Mouse (Mus musculus) lung, embryonic 16.5 days (tissue): ENCODE measurements around the gene Tvp23b. TPM values are rescaled to one million over a fixed set of nuclear protein-coding genes. Genes with fewer than 3 reads are reported as not detected.

Experiments used
- ATAC-seq: fragments of 200-750 bp; cut with Nextera tagmentation; 2 replicates; pipeline ENCODE4 v1.8.0; 2017; ENCODE audit warnings: low read depth, mild to moderate bottlenecking, moderate library complexity
- H3K27ac ChIP-seq: fragments of 300-500 bp; sonication (generic); 2 replicates; pipeline ENCODE4 v1.5.1; 2014; ENCODE audit warnings: mild to moderate bottlenecking, control low read depth, low read length
- H3K27me3 ChIP-seq: fragments of 300-500 bp; sonication (generic); 2 replicates; pipeline ENCODE4 v1.6.1; 2014; ENCODE audit warnings: low read depth, low read length, mixed read lengths; ENCODE audit not compliant: control insufficient read depth, insufficient read depth
- H3K36me3 ChIP-seq: fragments of 300-500 bp; sonication (generic); 2 replicates; pipeline ENCODE4 v1.6.1; 2014; ENCODE audit warnings: low read length; ENCODE audit not compliant: control insufficient read depth, insufficient read depth
- H3K4me1 ChIP-seq: fragments of 300-500 bp; sonication (generic); replicated peaks from 2 replicates; pipeline ENCODE4 v1.6.1; 2014; ENCODE audit warnings: low read length, mixed read lengths; ENCODE audit not compliant: control insufficient read depth, insufficient read depth
- H3K4me2 ChIP-seq: fragments of 300-500 bp; sonication (generic); 2 replicates; pipeline ENCODE4 v1.6.1; 2014; ENCODE audit warnings: low read depth, low read length, control low read depth
- H3K4me3 ChIP-seq: fragments of 300-500 bp; sonication (generic); 2 replicates; pipeline ENCODE4 v1.5.1; 2014; ENCODE audit warnings: mild to moderate bottlenecking, low read length, control low read depth
- H3K9ac ChIP-seq: fragments of 300-500 bp; sonication (generic); 2 replicates; pipeline ENCODE4 v1.6.1; 2014; ENCODE audit warnings: low read length, control low read depth
- H3K9me3 ChIP-seq: fragments of 300-500 bp; sonication (generic); 2 replicates; pipeline ENCODE4 v1.6.1; 2016; ENCODE audit warnings: low read length; ENCODE audit not compliant: control insufficient read depth
- WGBS: fragments of 180-500 bp; shearing (Covaris S2); extraction: QIAGEN DNeasy Blood & Tissue Kit; methylation state at CpG from one replicate; pipeline ENCODE4 v1.1.7; 2014; 5-methylcytosine and 5-hydroxymethylcytosine counted together
- polyA plus RNA-seq: library from polyadenylated mRNA; unstranded; fragments of >200 nt; fragmentation: Nextera tagmentation; extraction: Ambion mirVana; gene quantifications from 2 replicates; pipeline ENCODE4 v1.2.1, GENCODE M21; 2015

The Tvp23b gene
- 79.5 TPM in 2 replicates for polyA plus RNA-seq

- ATAC-seq = peak; percentile 98
- Histone ChIP-seq H3K27me3 (no peaks in the 10 kb centered on the region), H3K4me3 (peak within 1 kb of the TSS; percentile 85), H3K27ac (peak within 1 kb of the TSS; percentile 83), H3K4me1 (no peaks in the 10 kb centered on the region; the same call in 1 of the 2 replicates), H3K36me3 (no peaks in the 10 kb centered on the region), H3K4me2 (peak within 1 kb of the TSS; percentile 74), H3K9ac (peak within 1 kb of the TSS; percentile 91), H3K9me3 (no peaks in the 10 kb centered on the region)
- 1% methylated on average over 55 of the region's 55 CpGs for WGBS
Measured at GRCm38 (mm10) chr11:62879220-62880048, at the start of gene Tvp23b. Gene Tvp23b (plus strand): TSS chr11:62879455.

- H3K27me3 ChIP-seq = no peaks in the 10 kb centered on the region
- H3K36me3 ChIP-seq = no peaks in the 10 kb centered on the region
- H3K9ac ChIP-seq = no peak overlapping the region
- H3K4me1 ChIP-seq = peaks cover 1% of the 10 kb centered on the region; the same call in 1 of the 2 replicates
- no peaks in the 10 kb centered on the region for H3K9me3 ChIP-seq
- no peak overlapping the region for H3K4me2 ChIP-seq
- no peak overlapping the region for H3K4me3 ChIP-seq
- ATAC-seq = no peak
- no peak overlapping the region for H3K27ac ChIP-seq
- 71% methylated on average over 2 of the region's 2 CpGs for WGBS
Measured at GRCm38 (mm10) chr11:62830387-62830786, 48.9 kb upstream of the Tvp23b start.

- Histone ChIP-seq H3K27ac (no peak overlapping the region), H3K9ac (no peak overlapping the region), H3K4me2 (no peak overlapping the region), H3K36me3 (no peaks in the 10 kb centered on the region), H3K9me3 (no peaks in the 10 kb centered on the region), H3K27me3 (no peaks in the 10 kb centered on the region), H3K4me3 (no peak overlapping the region), H3K4me1 (no peaks in the 10 kb centered on the region)
- no peak for ATAC-seq
Measured at GRCm38 (mm10) chr11:62831906-62832305, 47.3 kb upstream of the Tvp23b start.

- Histone ChIP-seq H3K4me1 (peaks cover 4% of the 10 kb centered on the region; the same call in 1 of the 2 replicates), H3K9ac (no peak overlapping the region), H3K36me3 (peaks cover 9% of the 10 kb centered on the region), H3K27ac (no peak overlapping the region), H3K27me3 (no peaks in the 10 kb centered on the region), H3K4me3 (no peak overlapping the region), H3K9me3 (no peaks in the 10 kb centered on the region), H3K4me2 (no peak overlapping the region)
- ATAC-seq = no peak
- WGBS = 72% methylated on average over 5 of the region's 5 CpGs
Measured at GRCm38 (mm10) chr11:62844562-62844961, 34.7 kb upstream of the Tvp23b start.

- peaks cover under 1% of the 10 kb centered on the region; the same call in 1 of the 2 replicates for H3K36me3 ChIP-seq
- H3K4me1 ChIP-seq = peaks cover 4% of the 10 kb centered on the region; the same call in 1 of the 2 replicates
- ATAC-seq = no peak
- WGBS = 73% methylated on average over 3 of the region's 3 CpGs
- no peak overlapping the region for H3K4me2 ChIP-seq
- no peak overlapping the region for H3K4me3 ChIP-seq
- H3K9ac ChIP-seq = no peak overlapping the region
- no peaks in the 10 kb centered on the region for H3K9me3 ChIP-seq
- H3K27ac ChIP-seq = no peak overlapping the region
- H3K27me3 ChIP-seq = no peaks in the 10 kb centered on the region
Measured at GRCm38 (mm10) chr11:62845730-62846129, 33.5 kb upstream of the Tvp23b start.

GRCm38 (mm10) chr11:62846961-62847654 is 32.1 kb upstream of the Tvp23b start, which contains the start of gene Fbxw10:
Gene Fbxw10 (plus strand): TSS chr11:62847069.
- Histone ChIP-seq H3K4me2 (peak within 1 kb of the TSS; percentile 44), H3K4me3 (peak within 1 kb of the TSS; percentile 23), H3K9ac (peak within 1 kb of the TSS; percentile 53), H3K27ac (peak within 1 kb of the TSS; percentile 56; the same call in 1 of the 2 replicates), H3K9me3 (no peaks in the 10 kb centered on the region), H3K36me3 (no peaks in the 10 kb centered on the region), H3K4me1 (peaks cover 4% of the 10 kb centered on the region; the same call in 1 of the 2 replicates), H3K27me3 (no peaks in the 10 kb centered on the region)
- no peak for ATAC-seq
- WGBS = 26% methylated on average over 12 of the region's 12 CpGs

GRCm38 (mm10) chr11:62847655-62848191 is 31.5 kb upstream of the Tvp23b start:
- H3K9me3 ChIP-seq = no peaks in the 10 kb centered on the region
- no peak overlapping the region for H3K4me2 ChIP-seq
- 55% methylated on average over 4 of the region's 4 CpGs for WGBS
- no peak overlapping the region for H3K27ac ChIP-seq
- ATAC-seq = no peak
- no peaks in the 10 kb centered on the region for H3K27me3 ChIP-seq
- H3K4me3 ChIP-seq = no peak overlapping the region
- H3K36me3 ChIP-seq = no peaks in the 10 kb centered on the region
- H3K4me1 ChIP-seq = peaks cover 4% of the 10 kb centered on the region; the same call in 1 of the 2 replicates
- H3K9ac ChIP-seq = no peak overlapping the region

- no peak for ATAC-seq
- Histone ChIP-seq H3K4me3 (no peak overlapping the region), H3K9me3 (no peaks in the 10 kb centered on the region), H3K27me3 (no peaks in the 10 kb centered on the region), H3K36me3 (no peaks in the 10 kb centered on the region), H3K4me1 (peaks cover 4% of the 10 kb centered on the region; the same call in 1 of the 2 replicates), H3K27ac (no peak overlapping the region), H3K4me2 (no peak overlapping the region), H3K9ac (no peak overlapping the region)
- WGBS = 48% methylated on average over 2 of the region's 2 CpGs
Measured at GRCm38 (mm10) chr11:62848301-62848700, 31.0 kb upstream of the Tvp23b start.

GRCm38 (mm10) chr11:62851199-62851598 is 28.1 kb upstream of the Tvp23b start:
- no peak for ATAC-seq
- Histone ChIP-seq H3K4me1 (peaks cover 4% of the 10 kb centered on the region; the same call in 1 of the 2 replicates), H3K9me3 (no peaks in the 10 kb centered on the region), H3K27me3 (no peaks in the 10 kb centered on the region), H3K4me3 (no peak overlapping the region), H3K36me3 (no peaks in the 10 kb centered on the region), H3K4me2 (no peak overlapping the region), H3K27ac (no peak overlapping the region), H3K9ac (no peak overlapping the region)
- 77% methylated on average over 1 of the region's 1 CpGs for WGBS
